Mouse (Mus musculus): ENCODE results near the gene Ppp1r35.

The Ppp1r35 gene

DNA sequence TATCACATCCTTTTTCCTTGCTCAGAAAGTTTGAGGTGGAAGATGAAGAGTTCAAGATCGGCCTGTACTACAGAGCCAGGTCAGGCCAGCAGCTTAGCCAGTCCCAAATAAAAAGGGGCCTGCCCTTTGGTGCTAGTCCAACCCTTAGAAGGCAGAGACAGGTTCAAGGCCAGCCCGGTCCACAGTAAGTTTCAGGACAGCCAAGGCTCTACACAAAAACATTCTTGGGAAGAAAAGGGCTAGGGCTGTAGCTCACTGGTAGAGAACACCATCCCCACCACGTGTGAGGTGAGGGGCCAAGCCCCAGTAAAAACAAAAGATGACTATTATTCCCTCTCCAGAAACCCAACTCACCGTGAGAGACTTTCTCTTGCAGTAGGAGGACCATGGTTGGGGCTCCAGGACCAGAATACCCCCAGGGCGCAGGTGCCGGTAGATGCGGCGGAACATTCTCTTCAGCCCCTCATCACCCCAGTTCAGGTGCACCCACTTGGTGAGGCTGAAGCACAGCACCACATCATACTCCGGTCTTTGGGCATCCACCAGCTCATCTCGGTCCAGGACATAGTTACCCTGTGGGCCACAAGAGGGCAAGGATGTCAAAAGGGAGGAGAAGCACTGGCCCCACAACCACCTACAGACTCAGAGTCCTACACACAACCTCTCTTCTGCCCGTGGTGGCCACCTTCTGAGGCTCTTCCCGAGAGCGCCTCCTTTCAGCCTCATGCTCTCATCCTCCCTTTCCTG is 4.3 kb downstream of the Ppp1r35 start:
- H3K27me3 ChIP-seq (ENCODE audit: insufficient read depth, low read length) = peaks cover 3% of the 10 kb centered on the region
- no peak for TF ChIP-seq CTCF (conservative IDR thresholded peaks at IDR 0.05; ENCODE audit: low read length)
- peaks cover 58% of the 10 kb centered on the region for H3K36me3 ChIP-seq (ENCODE audit: insufficient read depth, low read length)
- peaks cover 71% of the 10 kb centered on the region for H3K4me1 ChIP-seq (replicated peaks; ENCODE audit: low read depth, low read length)
- H3K9me3 ChIP-seq (ENCODE audit: low read length) = no peaks in the 10 kb centered on the region
- peak overlapping the region; percentile 94 for H3K4me3 ChIP-seq (replicated peaks; ENCODE audit: low read length)

DNA sequence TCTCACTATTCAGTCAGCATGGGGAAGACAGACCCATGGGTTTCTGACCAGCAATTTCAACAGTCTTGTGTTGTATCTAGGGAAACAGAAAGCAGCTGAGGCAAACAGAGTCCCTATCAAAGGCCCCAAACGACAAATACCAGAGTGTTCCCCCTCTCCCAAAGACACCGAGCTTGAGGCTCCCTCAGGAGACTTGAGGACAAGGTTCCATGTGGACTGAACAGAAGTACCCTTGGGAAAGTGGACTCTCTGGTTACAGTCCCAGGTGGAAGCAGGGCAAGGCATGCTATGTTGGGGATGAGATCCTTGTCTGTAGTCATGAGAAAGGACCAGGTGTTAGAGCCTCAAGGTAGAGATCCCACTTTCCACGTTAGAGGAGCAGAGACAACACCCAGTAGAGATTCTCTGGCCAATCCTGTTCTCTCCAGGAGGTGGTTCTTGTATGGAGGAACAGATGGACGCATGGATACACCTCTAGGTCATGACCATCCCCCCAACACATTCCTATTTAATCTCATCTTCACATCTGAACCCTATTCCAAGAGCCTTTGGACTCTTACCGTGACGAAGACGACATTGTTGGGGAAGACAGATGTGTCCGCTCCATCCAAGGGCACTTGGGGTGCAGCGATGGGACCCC is 5.4 kb downstream of the Ppp1r35 start:
- peaks cover 7% of the 10 kb centered on the region for H3K27me3 ChIP-seq (ENCODE audit: insufficient read depth, low read length)
- no peak for TF ChIP-seq CTCF (conservative IDR thresholded peaks at IDR 0.05; ENCODE audit: low read length)
- peaks cover 69% of the 10 kb centered on the region for H3K4me1 ChIP-seq (replicated peaks; ENCODE audit: low read depth, low read length)

DNA sequence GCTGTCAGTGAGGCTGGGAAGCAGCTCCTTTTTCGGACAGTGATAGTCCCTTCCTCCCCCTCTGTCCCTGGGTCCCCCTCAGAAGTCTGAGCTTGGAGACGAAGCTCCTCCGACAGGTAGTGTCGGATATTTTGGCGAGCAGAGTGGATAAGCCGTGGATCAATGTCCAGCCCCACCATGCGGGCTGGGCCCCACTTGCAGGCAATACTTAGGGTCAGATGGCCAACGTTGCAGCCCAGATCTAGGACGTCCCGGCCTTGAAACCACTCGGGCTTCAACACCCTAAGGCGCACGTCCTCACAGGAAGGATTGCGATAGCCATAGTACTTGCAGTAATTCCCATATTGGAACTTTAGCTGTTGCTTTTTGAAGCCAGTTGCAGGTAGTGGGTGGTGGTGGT is 5.9 kb downstream of the Ppp1r35 start:
- H3K4me3 ChIP-seq (replicated peaks; ENCODE audit: low read length) = peak overlapping the region; percentile 94
- H3K27me3 ChIP-seq (ENCODE audit: insufficient read depth, low read length) = peaks cover 7% of the 10 kb centered on the region

More for the DNA sequence above, 5.4 kb downstream of the Ppp1r35 start:
- Histone ChIP-seq H3K9me3 (ENCODE audit: low read length) (no peaks in the 10 kb centered on the region), H3K4me3 (replicated peaks; ENCODE audit: low read length) (peak overlapping the region; percentile 94), H3K36me3 (ENCODE audit: insufficient read depth, low read length) (peaks cover 58% of the 10 kb centered on the region)

DNA sequence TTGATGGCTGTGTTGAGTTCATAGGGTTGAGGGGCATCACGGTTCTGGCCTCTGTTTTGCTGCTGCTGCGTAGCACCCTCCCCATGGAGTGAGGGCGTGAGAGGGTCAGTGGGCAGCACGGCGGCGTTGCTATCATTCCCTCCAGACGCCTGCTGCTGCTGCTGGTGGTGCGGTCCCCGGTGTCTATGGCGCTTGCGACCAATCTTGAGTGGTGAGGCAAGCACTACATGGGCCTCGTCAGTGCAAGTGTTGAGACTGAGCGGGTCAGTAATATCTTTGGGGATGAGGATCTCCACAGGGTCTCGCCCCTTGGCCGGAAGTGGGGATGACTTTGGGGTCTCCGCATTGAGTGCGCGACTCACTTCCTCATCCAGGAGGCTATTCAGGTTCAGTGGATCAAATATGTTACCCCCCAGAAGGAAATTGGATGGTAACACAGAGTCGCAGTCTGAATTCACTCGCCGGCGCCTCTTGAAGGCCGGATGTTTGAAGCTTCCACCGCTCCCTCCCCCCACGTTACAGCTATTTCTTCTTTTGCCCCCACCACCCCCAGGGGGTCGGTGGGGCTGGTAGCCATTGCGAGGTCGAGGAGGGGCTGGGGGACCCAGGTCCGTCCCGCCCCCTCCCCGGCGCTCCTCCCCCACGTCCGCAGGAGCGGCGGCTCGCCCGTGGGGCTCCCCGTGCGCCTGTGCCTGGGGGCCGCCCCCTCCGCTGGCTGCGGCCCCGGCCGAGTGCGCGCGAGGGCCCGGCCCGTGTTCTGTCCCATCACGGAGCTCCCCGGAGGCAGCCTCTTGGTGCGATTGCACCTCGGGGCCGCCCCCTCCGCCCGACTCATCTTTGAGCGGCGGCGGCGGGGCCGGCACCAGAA is 6.7 kb downstream of the Ppp1r35 start:
- Histone ChIP-seq H3K27me3 (ENCODE audit: insufficient read depth, low read length) (peaks cover 7% of the 10 kb centered on the region), H3K4me3 (replicated peaks; ENCODE audit: low read length) (peak overlapping the region; percentile 94), H3K9me3 (ENCODE audit: low read length) (no peaks in the 10 kb centered on the region), H3K4me1 (replicated peaks; ENCODE audit: low read depth, low read length) (peaks cover 60% of the 10 kb centered on the region), H3K36me3 (ENCODE audit: insufficient read depth, low read length) (peaks cover 50% of the 10 kb centered on the region)
- TF ChIP-seq CTCF (conservative IDR thresholded peaks at IDR 0.05; ENCODE audit: low read length) (no peak), NANOG (IDR thresholded peaks at IDR 0.05; ENCODE audit: borderline replicate concordance, low read length) (no peak), POU5F1 (IDR thresholded peaks at IDR 0.05; ENCODE audit: borderline replicate concordance, low read length) (no peak)

More for the DNA sequence above, 5.9 kb downstream of the Ppp1r35 start:
- Histone ChIP-seq H3K9me3 (ENCODE audit: low read length) (no peaks in the 10 kb centered on the region), H3K4me1 (replicated peaks; ENCODE audit: low read depth, low read length) (peaks cover 69% of the 10 kb centered on the region), H3K36me3 (ENCODE audit: insufficient read depth, low read length) (peaks cover 58% of the 10 kb centered on the region)
- no peak for TF ChIP-seq CTCF (conservative IDR thresholded peaks at IDR 0.05; ENCODE audit: low read length)
- TF ChIP-seq POU5F1 (IDR thresholded peaks at IDR 0.05; ENCODE audit: borderline replicate concordance, low read length) = no peak
- TF ChIP-seq NANOG (IDR thresholded peaks at IDR 0.05; ENCODE audit: borderline replicate concordance, low read length) = no peak

DNA sequence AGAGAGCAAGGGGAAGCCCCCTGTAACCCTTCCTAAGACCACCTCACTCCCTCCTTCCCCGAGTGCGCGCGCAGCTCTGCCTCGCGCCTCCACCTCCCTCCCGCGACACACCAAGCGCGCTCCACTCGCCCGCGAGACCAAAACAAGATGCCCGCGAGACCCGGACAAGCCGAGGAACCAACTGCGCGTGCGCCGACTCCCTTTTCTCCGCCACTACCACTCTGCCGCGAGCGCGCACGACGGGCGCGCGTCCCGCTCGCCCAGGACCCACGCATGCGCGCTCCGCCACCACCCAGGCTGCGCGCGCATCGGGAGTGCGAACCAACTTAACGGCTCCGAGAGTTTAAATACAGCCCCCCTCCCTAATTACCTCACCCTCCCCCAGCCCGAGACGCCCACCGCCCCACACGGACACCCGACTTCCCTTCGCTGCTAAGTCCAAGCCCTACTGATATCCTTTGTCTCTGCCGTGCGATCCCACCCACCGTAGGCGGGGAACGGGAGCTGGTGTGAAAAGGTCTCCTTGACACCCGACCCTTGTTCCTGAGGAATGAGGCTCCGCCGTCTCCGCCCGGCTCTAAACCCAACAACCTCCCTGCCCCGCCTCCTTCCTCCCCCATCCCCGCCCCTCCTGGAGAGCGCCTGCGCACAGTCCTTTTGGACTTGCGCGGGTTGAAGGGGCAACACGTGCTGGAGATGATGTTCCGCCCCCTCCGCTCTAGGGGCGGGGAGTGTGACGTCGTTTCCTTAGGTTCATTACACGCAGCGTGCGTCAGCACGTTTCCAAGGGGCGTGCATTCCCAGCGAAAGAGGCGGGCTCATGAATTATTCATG is 7.7 kb downstream of the Ppp1r35 start:
- Histone ChIP-seq H3K36me3 (ENCODE audit: insufficient read depth, low read length) (peaks cover 40% of the 10 kb centered on the region), H3K27me3 (ENCODE audit: insufficient read depth, low read length) (peaks cover 7% of the 10 kb centered on the region), H3K4me3 (replicated peaks; ENCODE audit: low read length) (peak overlapping the region; percentile 94), H3K9me3 (ENCODE audit: low read length) (no peaks in the 10 kb centered on the region), H3K4me1 (replicated peaks; ENCODE audit: low read depth, low read length) (peaks cover 51% of the 10 kb centered on the region)
- TF ChIP-seq POU5F1 (IDR thresholded peaks at IDR 0.05; ENCODE audit: borderline replicate concordance, low read length) = no peak
- no peak for TF ChIP-seq CTCF (conservative IDR thresholded peaks at IDR 0.05; ENCODE audit: low read length)
- no peak for TF ChIP-seq NANOG (IDR thresholded peaks at IDR 0.05; ENCODE audit: borderline replicate concordance, low read length)

DNA sequence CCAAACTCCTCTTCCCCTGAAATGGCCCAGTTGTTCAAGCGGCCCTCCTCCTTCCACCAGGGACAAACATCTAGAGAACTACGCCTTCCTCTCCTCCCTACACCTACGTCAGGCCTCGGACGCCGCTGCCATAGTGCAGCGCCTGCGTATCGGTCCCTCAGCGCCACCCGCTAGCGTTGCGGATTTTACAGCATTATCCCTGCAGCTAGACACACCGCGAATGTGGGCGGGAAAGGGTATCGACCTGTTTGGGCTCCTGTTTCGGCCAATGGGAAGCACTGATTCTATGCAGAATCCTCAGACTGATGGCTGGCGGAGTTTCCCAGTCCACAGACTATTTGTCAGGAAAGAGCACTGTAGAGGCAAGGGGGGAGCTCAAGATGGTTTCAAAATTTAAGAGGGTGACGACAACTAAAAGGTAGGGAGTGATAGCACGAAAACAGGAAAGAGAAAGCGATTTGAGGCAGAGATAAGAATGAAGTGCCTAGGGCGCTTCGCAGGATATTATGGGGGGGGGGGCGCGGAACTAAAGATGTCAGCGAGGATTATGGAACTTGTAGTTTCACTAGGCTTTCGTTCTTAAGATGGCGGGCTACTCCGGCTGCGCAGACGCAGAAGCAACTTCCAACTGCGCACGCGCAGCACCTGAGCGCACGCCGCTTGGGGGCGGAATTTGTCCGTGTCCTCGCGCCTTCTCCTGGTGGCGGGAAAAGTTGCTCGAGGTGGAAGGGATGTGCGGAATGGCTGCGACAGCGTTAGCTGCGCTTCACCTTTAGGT is 8.7 kb downstream of the Ppp1r35 start, which contains the start of the genes Mepce and Zcwpw1:
TSS of gene Mepce (minus strand) at position 505 of the 778 bp plus-strand sequence.
TSS of gene Zcwpw1 (plus strand) at position 648 of the 778 bp plus-strand sequence.
- Histone ChIP-seq H3K36me3 (ENCODE audit: insufficient read depth, low read length) (peaks cover 30% of the 10 kb centered on the region), H3K27me3 (ENCODE audit: insufficient read depth, low read length) (peaks cover 7% of the 10 kb centered on the region), H3K4me3 (replicated peaks; ENCODE audit: low read length) (peak within 1 kb of the TSS; percentile 94), H3K4me1 (replicated peaks; ENCODE audit: low read depth, low read length) (peaks cover 41% of the 10 kb centered on the region), H3K9me3 (ENCODE audit: low read length) (no peaks in the 10 kb centered on the region)
- peak; percentile 27; the same call in 1 of the 2 replicates for TF ChIP-seq POU5F1 (IDR thresholded peaks at IDR 0.05; ENCODE audit: borderline replicate concordance, low read length)
- TF ChIP-seq CTCF (conservative IDR thresholded peaks at IDR 0.05; ENCODE audit: low read length) = no peak
- 0 out of 2 replicates have a peak, but pooled peaks have one; percentile 9 for TF ChIP-seq NANOG (IDR thresholded peaks at IDR 0.05; ENCODE audit: borderline replicate concordance, low read length)

DNA sequence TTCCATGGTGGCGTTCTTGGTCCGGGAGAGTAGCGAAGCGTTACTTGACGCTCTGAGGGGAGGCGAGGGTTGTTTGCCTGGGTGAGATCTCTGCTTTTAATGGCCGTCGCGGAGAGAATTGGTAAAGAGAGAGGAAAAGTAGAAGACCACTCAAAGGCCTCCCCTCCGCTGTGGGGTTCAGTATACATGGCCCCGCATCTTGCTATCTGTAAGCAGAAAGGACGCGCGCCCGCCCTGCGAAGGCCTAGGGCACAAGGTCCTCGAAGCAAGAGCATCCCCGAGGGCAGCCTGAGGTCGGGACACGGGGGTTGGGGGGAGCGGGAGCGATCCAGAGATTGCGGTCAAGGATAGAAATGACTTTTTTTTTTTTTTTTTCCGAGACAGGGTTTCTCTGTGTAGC is 9.5 kb downstream of the Ppp1r35 start:
- no peaks in the 10 kb centered on the region for H3K9me3 ChIP-seq (ENCODE audit: low read length)
- H3K4me3 ChIP-seq (replicated peaks; ENCODE audit: low read length) = peak overlapping the region; percentile 86
- H3K36me3 ChIP-seq (ENCODE audit: insufficient read depth, low read length) = peaks cover 22% of the 10 kb centered on the region
- H3K27me3 ChIP-seq (ENCODE audit: insufficient read depth, low read length) = peaks cover 7% of the 10 kb centered on the region
- TF ChIP-seq NANOG (IDR thresholded peaks at IDR 0.05; ENCODE audit: borderline replicate concordance, low read length) (no peak), POU5F1 (IDR thresholded peaks at IDR 0.05; ENCODE audit: borderline replicate concordance, low read length) (no peak), CTCF (conservative IDR thresholded peaks at IDR 0.05; ENCODE audit: low read length) (no peak)
- H3K4me1 ChIP-seq (replicated peaks; ENCODE audit: low read depth, low read length) = peaks cover 32% of the 10 kb centered on the region
